Mouse (Mus musculus) kidney, adult 10 weeks (tissue): ENCODE data around the gene Atp5b. TPM values are rescaled to one million over a fixed set of nuclear protein-coding genes. Genes with fewer than 3 reads are reported as not detected.

Experiments used
- polyA plus RNA-seq: library from polyadenylated mRNA; stranded (reverse); fragments of 350-450 nt; fragmentation: Illumina TruSeq; extraction: RNeasy Lipid Tissue Mini Kit (QIAGEN cat#74804); gene quantifications from one replicate; pipeline ENCODE4 v1.2.3, GENCODE M21; 2014; ENCODE audit warnings: low read depth, low replicate concordance

The Atp5b gene
- polyA plus RNA-seq = 1,708 TPM

DNA sequence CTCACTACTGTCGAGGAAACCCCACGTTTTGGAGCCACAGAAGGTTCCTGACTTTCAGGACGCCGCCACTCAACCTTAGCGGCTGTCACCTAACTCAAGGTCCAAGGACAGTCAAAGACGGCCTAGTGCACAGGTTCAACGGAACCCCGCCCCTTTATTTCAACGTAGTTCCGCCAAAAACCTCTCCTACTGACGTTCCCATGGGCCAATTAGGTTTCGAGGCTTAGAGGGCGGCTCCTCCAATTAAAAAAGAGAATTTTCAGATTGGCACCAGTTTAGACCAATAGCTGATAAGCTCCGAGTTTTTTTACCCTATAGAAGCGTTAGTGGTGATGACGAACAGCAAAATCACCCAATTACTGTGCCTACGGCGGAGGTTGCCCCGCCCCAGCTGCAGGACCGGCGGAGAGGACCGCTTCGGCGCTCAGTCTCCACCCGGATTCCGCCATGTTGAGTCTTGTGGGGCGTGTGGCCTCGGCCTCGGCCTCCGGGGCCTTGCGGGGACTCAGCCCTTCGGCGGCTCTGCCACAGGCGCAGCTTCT lies at the start of gene Atp5b:
TSS of gene Atp5b (plus strand) at position 394 of the 542 bp plus-strand sequence.

DNA sequence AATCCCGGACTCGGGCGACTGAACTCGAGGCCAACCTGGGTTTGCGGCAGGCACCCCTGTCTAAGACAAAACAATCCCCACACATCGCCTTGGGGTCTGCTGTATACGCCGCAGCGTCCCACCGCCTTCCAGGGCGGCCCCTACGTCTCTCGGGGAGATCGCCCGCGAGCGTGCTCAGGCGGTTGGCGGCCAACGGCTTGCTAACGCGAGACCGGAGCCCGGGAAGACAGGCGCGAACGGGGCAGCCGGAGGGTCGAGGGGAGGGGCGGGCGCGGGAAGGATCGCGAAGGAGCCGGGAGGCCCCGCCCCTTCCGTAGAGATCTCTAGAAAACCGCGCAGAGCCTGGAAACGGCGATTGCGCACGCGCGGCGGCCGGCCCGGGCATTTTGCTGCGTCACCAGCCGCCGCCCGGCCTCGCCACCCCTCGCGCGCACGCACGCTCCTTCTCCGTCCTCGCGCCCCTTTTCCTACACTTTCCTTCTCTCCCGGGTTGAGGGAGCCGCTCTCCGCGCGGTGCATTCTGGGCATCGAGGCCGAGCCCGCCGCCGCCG lies 24.4 kb upstream of the Atp5b start, which contains the start of gene Ptges3:
TSS of gene Ptges3 (plus strand) at position 354 of the 551 bp plus-strand sequence.

DNA sequence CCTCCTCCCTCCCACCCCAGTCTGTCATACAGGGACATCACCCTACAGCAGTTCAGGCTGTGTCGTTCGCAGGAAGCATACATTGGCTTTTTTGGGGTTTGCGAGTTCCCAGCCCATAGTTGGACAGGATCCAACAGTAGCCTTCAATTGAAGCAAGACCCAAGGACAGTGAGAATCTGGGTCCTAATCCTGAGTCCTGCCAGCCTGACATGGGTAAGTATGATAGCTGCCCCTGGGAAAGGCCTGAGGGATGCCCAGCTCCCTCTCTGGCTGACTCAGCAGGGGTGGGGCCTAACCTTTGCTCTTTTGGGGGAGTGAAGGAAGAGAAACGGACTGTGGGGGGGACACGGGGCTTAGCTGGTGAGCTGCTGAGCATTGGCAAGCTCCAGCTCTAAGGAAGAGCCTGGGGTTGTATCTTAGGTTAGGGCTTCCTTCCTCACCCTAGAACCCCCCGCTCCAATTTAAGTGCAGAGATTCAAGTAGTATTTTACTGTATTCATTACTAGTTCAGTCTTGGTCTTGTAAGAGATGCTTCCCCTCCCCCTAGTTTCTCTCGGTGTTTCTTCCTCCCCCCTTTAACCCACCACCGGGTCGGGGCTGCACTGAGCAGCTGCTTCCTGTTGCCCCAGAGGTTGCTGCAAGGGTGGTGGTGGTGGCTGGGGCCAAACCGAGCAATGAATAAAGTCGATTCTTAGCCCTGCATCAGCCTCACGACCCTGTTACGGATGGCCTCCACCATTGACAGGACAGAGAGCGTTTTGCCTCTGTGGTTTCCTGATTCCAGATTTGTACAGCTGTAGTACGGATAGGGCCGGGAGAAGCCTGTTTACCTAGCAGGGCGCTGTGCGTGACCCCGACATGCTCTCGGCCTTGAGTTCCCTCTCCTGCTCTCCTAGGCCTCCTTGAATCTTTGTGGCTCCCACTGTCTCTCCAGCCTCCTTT lies 8.8 kb downstream of the Atp5b start, which contains the start of gene Baz2a:
TSS of gene Baz2a (plus strand) at position 14 of the 942 bp plus-strand sequence.

Other genes starting within 250 kb of the Atp5b start
- gene Rdh19, start 233.3 kb upstream of the Atp5b start, polyA plus RNA-seq = 2.4 TPM
- gene Rdh16f2, start 216.8 kb upstream of the Atp5b start, polyA plus RNA-seq = 144 TPM
- gene Rdh7, start 194.5 kb upstream of the Atp5b start, polyA plus RNA-seq = not detected
- gene Sdr9c7, start 184.8 kb upstream of the Atp5b start, polyA plus RNA-seq = 0.16 TPM
- gene Hsd17b6, start 75.7 kb upstream of the Atp5b start, polyA plus RNA-seq = not detected
- gene Prim1, start 68.1 kb upstream of the Atp5b start, polyA plus RNA-seq = 22.8 TPM
- gene Naca, start 47.7 kb upstream of the Atp5b start, polyA plus RNA-seq = 1,133 TPM
- 395 TPM for gene Ptges3, start 24.3 kb upstream of the Atp5b start, polyA plus RNA-seq
- gene Baz2a, start 8.3 kb downstream of the Atp5b start, polyA plus RNA-seq = 9.3 TPM
- 12.4 TPM for gene Rbms2, start 97.0 kb downstream of the Atp5b start, polyA plus RNA-seq
- not detected for gene Gls2, start 111.2 kb downstream of the Atp5b start, polyA plus RNA-seq
- 16.3 TPM for gene Spryd4, start 128.5 kb downstream of the Atp5b start, polyA plus RNA-seq
- not detected for gene Mip, start 142.6 kb downstream of the Atp5b start, polyA plus RNA-seq
- 2.3 TPM for gene Timeless, start 148.8 kb downstream of the Atp5b start, polyA plus RNA-seq
- not detected for gene Apon, start 170.8 kb downstream of the Atp5b start, polyA plus RNA-seq
- gene Apof, start 185.4 kb downstream of the Atp5b start, polyA plus RNA-seq = not detected
- 3.6 TPM for gene Stat2, start 187.3 kb downstream of the Atp5b start, polyA plus RNA-seq
- gene Il23a, start 215.5 kb downstream of the Atp5b start, polyA plus RNA-seq = not detected
- gene Pan2, start 220.1 kb downstream of the Atp5b start, polyA plus RNA-seq = 4.8 TPM
- gene Cnpy2, start 239.2 kb downstream of the Atp5b start, polyA plus RNA-seq = 69.0 TPM